Mouse (Mus musculus): Measurements from ENCODE around the gene Mb21d2. TPM values are rescaled to one million over a fixed set of nuclear protein-coding genes. Genes with fewer than 3 reads are reported as not detected.

The Mb21d2 gene
- polyA plus RNA-seq (2015; fragmentation: Nextera tagmentation; extraction: Ambion mirVana) = 3.2 and 3.9 TPM in 2 replicates

- peak; percentile 32; the same call in 1 of the 2 replicates for ATAC-seq (ENCODE audit: extremely low read depth, insufficient number of reproducible peaks, low FRiP score, low TSS enrichment)
- WGBS = under 1% methylated on average over 72 of the region's 73 CpGs
- no peaks in the 10 kb centered on the region for H3K9me3 ChIP-seq
Observed at GRCm38 (mm10) chr16:28928815-28929685, at the start of gene Mb21d2. Mb21d2 (minus strand) TSS chr16:28929673.

DNA sequence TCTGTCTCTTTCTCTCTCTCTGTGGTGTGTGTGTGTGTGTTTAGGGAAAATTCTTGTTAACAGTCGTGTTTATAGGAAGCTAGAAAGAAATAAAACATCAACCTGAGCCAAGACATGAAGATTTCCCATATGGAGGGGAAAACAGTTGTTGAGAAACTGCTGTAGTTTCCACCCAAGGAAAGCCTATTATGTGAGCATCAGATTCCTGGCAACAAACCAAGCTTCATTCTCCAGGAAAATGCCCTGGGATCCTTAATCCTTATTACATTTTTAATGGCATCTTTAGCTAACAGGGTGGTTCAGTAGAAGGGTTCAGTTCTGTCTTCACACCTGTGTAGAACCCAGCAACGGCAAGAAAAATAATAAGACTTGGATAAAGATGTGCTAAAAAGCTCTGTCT lies 36.8 kb upstream of the Mb21d2 start:
- no peaks in the 10 kb centered on the region for H3K9me3 ChIP-seq
- no peak overlapping the region for H3K27ac ChIP-seq (replicated peaks)
- no peak overlapping the region for H3K4me3 ChIP-seq
- no peaks in the 10 kb centered on the region for H3K4me1 ChIP-seq
- H3K9ac ChIP-seq = no peak overlapping the region
- no peak overlapping the region for H3K4me2 ChIP-seq
- no peak for ATAC-seq (ENCODE audit: extremely low read depth, insufficient number of reproducible peaks, low FRiP score, low TSS enrichment)
- no peaks in the 10 kb centered on the region for H3K36me3 ChIP-seq
- no peaks in the 10 kb centered on the region for H3K27me3 ChIP-seq (replicated peaks)
- 62% methylated on average over 2 of the region's 2 CpGs for WGBS

More at GRCm38 (mm10) chr16:28928815-28929685, at the start of gene Mb21d2:
- H3K27me3 ChIP-seq (replicated peaks) = no peaks in the 10 kb centered on the region; the same call in 1 of the 2 replicates
- peak within 1 kb of the TSS; percentile 95 for H3K27ac ChIP-seq (replicated peaks)
- peak within 1 kb of the TSS; percentile 92 for H3K4me3 ChIP-seq
- H3K4me1 ChIP-seq = peaks cover 18% of the 10 kb centered on the region
- H3K4me2 ChIP-seq = peak within 1 kb of the TSS; percentile 83
- H3K36me3 ChIP-seq = no peaks in the 10 kb centered on the region
- peak within 1 kb of the TSS; percentile 92 for H3K9ac ChIP-seq

- Histone ChIP-seq H3K4me3 (no peak overlapping the region), H3K4me2 (no peak overlapping the region), H3K27ac (replicated peaks) (no peak overlapping the region), H3K9ac (no peak overlapping the region), H3K36me3 (no peaks in the 10 kb centered on the region), H3K9me3 (no peaks in the 10 kb centered on the region), H3K27me3 (replicated peaks) (no peaks in the 10 kb centered on the region), H3K4me1 (no peaks in the 10 kb centered on the region)
- ATAC-seq (ENCODE audit: extremely low read depth, insufficient number of reproducible peaks, low FRiP score, low TSS enrichment) = no peak
- WGBS = 60% methylated on average over 4 of the region's 4 CpGs
Observed at GRCm38 (mm10) chr16:28964048-28964447, 34.6 kb upstream of the Mb21d2 start.

DNA sequence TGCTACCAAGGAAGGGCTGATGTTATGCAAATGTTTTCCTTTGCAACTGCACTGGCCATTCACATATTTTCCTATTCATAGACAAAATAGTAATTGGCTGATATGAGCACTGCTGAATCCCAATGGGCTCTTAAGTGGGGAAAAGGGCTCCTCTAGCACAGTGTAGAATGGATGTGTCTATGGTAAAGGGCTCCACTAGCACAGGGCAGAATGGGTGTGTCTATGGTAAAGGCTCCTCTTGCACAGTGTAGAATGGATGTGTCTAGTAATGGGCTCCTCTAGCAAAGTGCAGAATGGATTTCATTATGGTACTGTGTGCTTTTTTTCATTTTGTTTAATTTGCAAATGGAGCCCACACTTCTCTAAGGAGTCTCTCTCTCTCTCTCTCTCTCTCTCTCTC lies 33.5 kb upstream of the Mb21d2 start:
- H3K27me3 ChIP-seq (replicated peaks) = no peaks in the 10 kb centered on the region
- H3K27ac ChIP-seq (replicated peaks) = no peak overlapping the region
- H3K4me3 ChIP-seq = no peak overlapping the region
- H3K4me2 ChIP-seq = no peak overlapping the region
- H3K4me1 ChIP-seq = no peaks in the 10 kb centered on the region
- ATAC-seq (ENCODE audit: extremely low read depth, insufficient number of reproducible peaks, low FRiP score, low TSS enrichment) = no peak
- H3K9ac ChIP-seq = no peak overlapping the region
- no peaks in the 10 kb centered on the region for H3K36me3 ChIP-seq
- no peaks in the 10 kb centered on the region for H3K9me3 ChIP-seq

GRCm38 (mm10) chr16:28949810-28950209 lies 20.3 kb upstream of the Mb21d2 start:
- ATAC-seq (ENCODE audit: extremely low read depth, insufficient number of reproducible peaks, low FRiP score, low TSS enrichment) = no peak
- no peak overlapping the region for H3K4me3 ChIP-seq
- H3K4me1 ChIP-seq = no peaks in the 10 kb centered on the region
- H3K27me3 ChIP-seq (replicated peaks) = no peaks in the 10 kb centered on the region
- no peak overlapping the region for H3K27ac ChIP-seq (replicated peaks)
- no peaks in the 10 kb centered on the region for H3K36me3 ChIP-seq
- WGBS = 75% methylated on average over 5 of the region's 5 CpGs
- no peak overlapping the region for H3K9ac ChIP-seq
- H3K4me2 ChIP-seq = no peak overlapping the region
- H3K9me3 ChIP-seq = no peaks in the 10 kb centered on the region

DNA sequence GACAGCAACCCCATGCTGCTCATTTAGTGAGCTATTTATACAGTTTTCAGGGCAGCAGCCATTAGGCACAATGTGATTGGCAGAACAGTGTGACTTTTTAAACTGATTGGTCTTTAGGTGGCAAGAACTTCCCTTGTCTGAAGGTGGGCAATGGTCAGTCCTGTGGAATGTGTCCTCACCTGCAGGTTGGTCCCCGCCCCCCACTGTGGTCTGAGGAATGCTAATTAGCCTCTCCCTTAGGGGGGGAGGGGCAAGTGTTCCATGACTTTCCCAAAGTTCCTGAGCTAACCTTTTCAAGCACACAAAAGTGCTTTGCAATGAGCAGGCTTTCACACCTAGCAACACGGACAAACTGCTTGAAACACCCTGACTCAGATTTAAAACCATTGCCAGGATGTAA lies 13.8 kb upstream of the Mb21d2 start:
- Histone ChIP-seq H3K9me3 (no peaks in the 10 kb centered on the region), H3K4me2 (no peak overlapping the region), H3K27ac (replicated peaks) (no peak overlapping the region), H3K36me3 (no peaks in the 10 kb centered on the region), H3K27me3 (replicated peaks) (no peaks in the 10 kb centered on the region), H3K4me3 (no peak overlapping the region), H3K9ac (no peak overlapping the region), H3K4me1 (peaks cover 11% of the 10 kb centered on the region)
- 69% methylated on average over 2 of the region's 2 CpGs for WGBS
- no peak for ATAC-seq (ENCODE audit: extremely low read depth, insufficient number of reproducible peaks, low FRiP score, low TSS enrichment)

DNA sequence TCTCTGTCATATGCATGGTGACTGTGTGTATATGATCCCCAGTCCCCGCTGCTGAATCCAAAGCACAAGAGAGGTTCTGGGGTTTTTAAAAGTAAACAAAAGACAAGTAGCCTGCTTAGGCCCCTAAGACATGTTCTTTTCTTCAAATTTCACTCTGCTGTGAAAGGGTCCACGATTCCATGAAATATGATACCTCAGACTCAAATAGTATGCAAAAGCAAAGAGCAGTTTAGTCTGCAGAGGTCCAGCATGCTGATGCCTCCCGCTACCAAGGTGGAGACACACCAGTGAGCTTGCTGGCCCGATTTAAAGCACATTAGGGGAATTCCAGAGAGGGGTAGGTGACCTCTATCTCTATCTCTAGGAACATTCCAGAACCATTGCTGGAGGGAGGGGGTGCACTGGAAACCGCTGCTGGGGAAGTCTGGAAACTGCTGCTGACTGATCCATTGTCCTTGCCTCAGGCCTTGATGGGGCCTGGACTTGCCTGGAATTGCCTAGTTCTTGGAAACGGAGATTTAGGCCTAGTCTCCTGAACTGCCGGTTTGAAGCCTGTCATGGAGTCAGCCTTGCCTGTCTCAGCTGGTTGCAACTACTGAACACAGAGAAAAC lies 6.8 kb upstream of the Mb21d2 start:
- Histone ChIP-seq H3K4me3 (no peak overlapping the region), H3K27ac (replicated peaks) (no peak overlapping the region), H3K9me3 (no peaks in the 10 kb centered on the region), H3K27me3 (replicated peaks) (no peaks in the 10 kb centered on the region; the same call in 1 of the 2 replicates), H3K36me3 (no peaks in the 10 kb centered on the region), H3K4me2 (no peak overlapping the region), H3K4me1 (peaks cover 22% of the 10 kb centered on the region), H3K9ac (no peak overlapping the region)
- 53% methylated on average over 7 of the region's 7 CpGs for WGBS
- ATAC-seq (ENCODE audit: extremely low read depth, insufficient number of reproducible peaks, low FRiP score, low TSS enrichment) = no peak

DNA sequence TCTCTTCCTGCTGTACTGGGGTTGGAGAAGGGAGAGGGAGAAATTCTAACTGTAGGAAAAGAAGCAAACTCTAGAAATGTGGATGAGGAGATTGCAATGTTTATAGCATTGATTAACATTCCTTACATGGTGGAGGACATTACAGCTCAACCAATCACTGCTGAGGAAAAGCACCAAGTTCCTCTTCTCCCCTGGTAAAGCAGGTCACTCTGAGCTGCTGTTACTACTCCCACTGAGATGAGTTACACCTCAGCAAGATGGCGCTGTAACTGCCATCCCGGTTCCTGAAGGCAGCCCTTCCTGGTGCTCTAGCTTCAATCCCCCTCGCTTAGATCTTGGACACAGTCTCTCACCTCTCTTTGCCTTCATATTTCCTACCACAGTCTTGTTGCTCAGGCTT lies 6.2 kb upstream of the Mb21d2 start:
- no peak overlapping the region for H3K9ac ChIP-seq
- H3K4me2 ChIP-seq = no peak overlapping the region
- WGBS = 71% methylated on average over 3 of the region's 3 CpGs
- H3K27ac ChIP-seq (replicated peaks) = no peak overlapping the region
- no peak for ATAC-seq (ENCODE audit: extremely low read depth, insufficient number of reproducible peaks, low FRiP score, low TSS enrichment)
- no peaks in the 10 kb centered on the region; the same call in 1 of the 2 replicates for H3K27me3 ChIP-seq (replicated peaks)
- H3K36me3 ChIP-seq = no peaks in the 10 kb centered on the region
- H3K4me3 ChIP-seq = no peak overlapping the region
- H3K4me1 ChIP-seq = peaks cover 22% of the 10 kb centered on the region
- no peaks in the 10 kb centered on the region for H3K9me3 ChIP-seq

GRCm38 (mm10) chr16:28931213-28931612 lies 1.7 kb upstream of the Mb21d2 start:
- no peak overlapping the region for H3K27ac ChIP-seq (replicated peaks)
- WGBS = 80% methylated on average over 2 of the region's 2 CpGs
- no peak overlapping the region for H3K4me3 ChIP-seq
- ATAC-seq (ENCODE audit: extremely low read depth, insufficient number of reproducible peaks, low FRiP score, low TSS enrichment) = no peak
- H3K4me1 ChIP-seq = peaks cover 19% of the 10 kb centered on the region
- H3K27me3 ChIP-seq (replicated peaks) = no peaks in the 10 kb centered on the region; the same call in 1 of the 2 replicates
- no peak overlapping the region for H3K9ac ChIP-seq
- no peaks in the 10 kb centered on the region for H3K9me3 ChIP-seq
- no peaks in the 10 kb centered on the region for H3K36me3 ChIP-seq
- no peak overlapping the region for H3K4me2 ChIP-seq

DNA sequence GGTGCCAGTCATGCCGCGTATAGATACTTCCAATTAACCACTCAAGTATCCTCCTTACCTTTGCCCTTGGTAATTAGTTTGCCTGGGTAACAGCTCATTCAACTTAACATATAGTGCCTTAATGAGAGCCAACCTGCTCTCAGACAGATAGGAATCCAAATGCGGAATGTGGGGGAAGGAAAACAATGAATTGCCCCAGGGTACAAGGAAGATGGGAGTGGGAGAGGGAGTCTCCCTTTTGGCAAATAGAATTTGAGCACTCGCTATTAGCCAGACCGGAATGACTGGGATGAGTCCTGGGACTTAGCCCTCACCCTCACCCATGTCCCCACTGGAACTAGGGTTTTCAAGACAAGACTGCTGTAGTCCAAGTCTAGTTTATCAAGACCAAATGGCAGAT lies 953 bp upstream of the Mb21d2 start:
- no peaks in the 10 kb centered on the region; the same call in 1 of the 2 replicates for H3K27me3 ChIP-seq (replicated peaks)
- no peak overlapping the region for H3K27ac ChIP-seq (replicated peaks)
- WGBS = 10% methylated on average over 5 of the region's 5 CpGs
- no peaks in the 10 kb centered on the region for H3K9me3 ChIP-seq
- peaks cover 18% of the 10 kb centered on the region for H3K4me1 ChIP-seq
- H3K4me2 ChIP-seq = peak overlapping the region; percentile 83
- H3K36me3 ChIP-seq = no peaks in the 10 kb centered on the region
- ATAC-seq (ENCODE audit: extremely low read depth, insufficient number of reproducible peaks, low FRiP score, low TSS enrichment) = no peak
- H3K4me3 ChIP-seq = peak overlapping the region; percentile 92
- H3K9ac ChIP-seq = peak overlapping the region; percentile 92

- Histone ChIP-seq H3K4me2 (peak overlapping the region; percentile 83), H3K9me3 (no peaks in the 10 kb centered on the region), H3K36me3 (no peaks in the 10 kb centered on the region), H3K27ac (replicated peaks) (peak overlapping the region; percentile 95), H3K27me3 (replicated peaks) (no peaks in the 10 kb centered on the region; the same call in 1 of the 2 replicates), H3K9ac (peak overlapping the region; percentile 92), H3K4me1 (peaks cover 18% of the 10 kb centered on the region), H3K4me3 (peak overlapping the region; percentile 92)
- WGBS = 1% methylated on average over 52 of the region's 66 CpGs
- ATAC-seq (ENCODE audit: extremely low read depth, insufficient number of reproducible peaks, low FRiP score, low TSS enrichment) = peak; percentile 35; the same call in 1 of the 2 replicates
Observed at GRCm38 (mm10) chr16:28929686-28930291, 316 bp upstream of the Mb21d2 start.

Data from heart, embryonic 13.5 days (tissue).